Mouse (Mus musculus) retina, postnatal 7 days (tissue): ENCODE results near the gene Cdc26.

Experiments
- DNase-seq: peaks from one replicate; pipeline ENCODE4 v3.0.0-alpha.2; 2012; ENCODE audit warnings: low read depth, low spot score

Cdc26 gene

GRCm38 (mm10) chr4:62361571-62361970 is 46.9 kb downstream of the Cdc26 start:
- no peak for DNase-seq

GRCm38 (mm10) chr4:62360805-62361455 is 47.5 kb downstream of the Cdc26 start:
- DNase-seq = no peak

GRCm38 (mm10) chr4:62360088-62360804 is 48.2 kb downstream of the Cdc26 start, which contains the start of the genes Fkbp15 and Slc31a1:
Gene Fkbp15 (minus strand): TSS chr4:62360548.
Gene Slc31a1 (plus strand): TSS chr4:62360727.
- peak; percentile 96 for DNase-seq

GRCm38 (mm10) chr4:62359256-62359775 is 49.1 kb downstream of the Cdc26 start:
- DNase-seq = no peak

- DNase-seq = no peak
Measured at GRCm38 (mm10) chr4:62357631-62358148, 50.8 kb downstream of the Cdc26 start.

- DNase-seq = no peak
Measured at GRCm38 (mm10) chr4:62349371-62349770, 59.1 kb downstream of the Cdc26 start.

GRCm38 (mm10) chr4:62348329-62348705 is 60.1 kb downstream of the Cdc26 start:
- DNase-seq = no peak

- no peak for DNase-seq
Measured at GRCm38 (mm10) chr4:62347605-62348328, 60.7 kb downstream of the Cdc26 start.

GRCm38 (mm10) chr4:62345827-62346226 is 62.6 kb downstream of the Cdc26 start:
- no peak for DNase-seq

- no peak for DNase-seq
Measured at GRCm38 (mm10) chr4:62344000-62344399, 64.4 kb downstream of the Cdc26 start.

GRCm38 (mm10) chr4:62338536-62338935 is 69.9 kb downstream of the Cdc26 start:
- DNase-seq = no peak
